In genomic region chr9:75264008-75264718, GRCm38 (mm10) we compare ENCODE assay signal across 12 mouse cellular contexts. TPM values are rescaled to one million over a fixed set of nuclear protein-coding genes. Genes with fewer than 3 reads are reported as not detected.
DNase-seq lines count a peak whose midpoint lies in the region; ATAC-seq and TF ChIP-seq lines count a peak whose summit lies in the region.
"Had no signal": no experiment of that assay in that cellular context is flagged by ENCODE, and none has a peak within 500 bp of the region (broad histone marks: within the 10 kb centered on the region; RNA-seq: fewer than 3 reads in every experiment).

No protein-coding gene starts in this region.

- in situ Hi-C loops in ES-E14 (cut with MboI; ENCODE audit: low sequenced_read_pairs in 2 of 2, unreplicated experiment in 2 of 2): no loop called here

- TF ChIP-seq CTCF in left cerebral cortex, adult 2 months (IDR thresholded peaks at IDR 0.05): no peak
- no peak for TF ChIP-seq CTCF in gastrocnemius, adult 2 months (IDR thresholded peaks at IDR 0.05)

- intact Hi-C loops in left cerebral cortex, adult 2 months (cut with DNase I): no loop called here
- intact Hi-C loops in gastrocnemius, adult 2 months (cut with DNase I): loop anchor here (5.0 kb wide), 1 partner anchor 37 kb away; no protein-coding TSS in a partner anchor

- no peak overlapping the region for H3K4me2 ChIP-seq in kidney, embryonic 14.5 days (replicated peaks; ENCODE audit: low read depth, low read length)

- ATAC-seq in kidney, embryonic 14.5 days (ENCODE audit: low FRiP score, low TSS enrichment): peak; percentile 45; the same call in 1 of the 2 replicates
- ATAC-seq: CD4-positive, CD25-positive, alpha-beta regulatory T cell, adult 4 months had no signal

- H3K9ac ChIP-seq in kidney, embryonic 14.5 days (ENCODE audit: low read depth, low read length): no peak overlapping the region
- no peak overlapping the region; the same call in 1 of the 2 replicates for H3K9ac ChIP-seq in ES-E14 (ENCODE audit: insufficient read depth, low read depth, low read length, poor library complexity, severe bottlenecking)

- no peaks in the 10 kb centered on the region for H3K36me3 ChIP-seq in kidney, embryonic 14.5 days (ENCODE audit: control insufficient read depth, insufficient read depth, low read length)
- no peaks in the 10 kb centered on the region for H3K36me3 ChIP-seq in ES-E14 (ENCODE audit: control insufficient read depth, insufficient read depth, low read length, poor library complexity, severe bottlenecking)

- H3K9me3 ChIP-seq in kidney, embryonic 14.5 days (ENCODE audit: control insufficient read depth, low read length): no peaks in the 10 kb centered on the region
- H3K9me3 ChIP-seq in ES-E14 (ENCODE audit: control insufficient read depth, insufficient read depth, low read depth, low read length): no peaks in the 10 kb centered on the region

- H3K27ac ChIP-seq in kidney, embryonic 14.5 days (ENCODE audit: low read depth, low read length): no peak overlapping the region
- peak overlapping the region; percentile 33 for H3K27ac ChIP-seq in ES-E14 (ENCODE audit: insufficient read depth, low read depth, low read length, poor library complexity, severe bottlenecking)
- no peak overlapping the region for H3K27ac ChIP-seq in left cerebral cortex, adult 2 months
- H3K27ac ChIP-seq in gastrocnemius, adult 2 months: no peak overlapping the region
- H3K27ac ChIP-seq: macrophage had no signal

- H3K27me3 ChIP-seq in kidney, embryonic 14.5 days (ENCODE audit: control insufficient read depth, insufficient read depth, low read length): no peaks in the 10 kb centered on the region

- H3K4me1 ChIP-seq in kidney, embryonic 14.5 days (ENCODE audit: control insufficient read depth, insufficient read depth, low read length): peaks cover 12% of the 10 kb centered on the region; the same call in 1 of the 2 replicates
- peaks cover 3 to 34% of the 10 kb centered on the region in 2 experiments; a peak in 3 of 4 replicates for H3K4me1 ChIP-seq in ES-E14 (ENCODE audit: control insufficient read depth in 2 of 2, insufficient read depth in 2 of 2, low read length in 2 of 2, poor library complexity in 1 of 2)

- DNase-seq in kidney, postnatal 25 days: no peak
- peak; percentile 41 for DNase-seq in ES-E14 (ENCODE audit: low read depth, low spot score)
- DNase-seq in large intestine, adult 2 months (ENCODE audit: low read depth, low spot score): peak; percentile 82
- DNase-seq in lung, postnatal 36 days: peak; percentile 86
- no peak for DNase-seq in left cerebral cortex, adult 2 months (ENCODE audit: extremely low spot score in 1 of 2, low spot score in 2 of 2)
- no peak for DNase-seq in gastrocnemius, adult 2 months
- no peak for DNase-seq in thymus, postnatal 0 days (ENCODE audit: low spot score)
- DNase-seq: adrenal gland, postnatal 25 days; kidney, adult 18-20 months had no signal

- H3K4me3 ChIP-seq in kidney, embryonic 14.5 days (ENCODE audit: low read length): no peak overlapping the region
- H3K4me3 ChIP-seq in ES-E14 (ENCODE audit: insufficient read depth in 1 of 2, low read depth in 1 of 2, low read length in 2 of 2, poor library complexity in 1 of 2, severe bottlenecking in 1 of 2): no peak overlapping the region
- no peak overlapping the region for H3K4me3 ChIP-seq in left cerebral cortex, adult 2 months
- no peak overlapping the region for H3K4me3 ChIP-seq in gastrocnemius, adult 2 months

- 58% methylated on average over 3 of the region's 3 CpGs for WGBS in kidney, embryonic 14.5 days
- 30% methylated on average over 3 of the region's 3 CpGs for WGBS in large intestine, adult 2 months

TF ChIP-seq in ES-E14, 5 proteins besides CTCF, POLR2A, EP300 and RAD21:
- TF ChIP-seq ZC3H11A (IDR thresholded peaks at IDR 0.05; ENCODE audit: borderline replicate concordance, low read depth, low read length) (no peak), CHD2 (IDR thresholded peaks at IDR 0.05; ENCODE audit: low read depth, low read length) (no peak), MAFK (IDR thresholded peaks at IDR 0.05; ENCODE audit: insufficient read depth, low read depth, low read length) (no peak), HCFC1 (IDR thresholded peaks at IDR 0.05; ENCODE audit: borderline replicate concordance, insufficient read depth, low read length) (no peak), ZNF384 (IDR thresholded peaks at IDR 0.05; ENCODE audit: low read depth, low read length) (no peak)

RNA-seq across cellular contexts. Expression of gene Myo5c, which starts 32.3 kb away (rescaled TPM):
- polyA plus RNA-seq in kidney, embryonic 14.5 days (2014; fragmentation: Nextera tagmentation; extraction: Ambion mirVana): 3.9 and 4.4 TPM in 2 replicates
- 7.5 and 7.6 TPM in 2 replicates for total RNA-seq in ES-E14 (2012; rRNA removed)
- polyA plus RNA-seq in large intestine, adult 2 months (2012; rRNA removed): 16.3 and 21.9 TPM in 2 replicates
- 1 to 10 TPM; 7.0 to 7.2 TPM for total RNA-seq in left cerebral cortex, adult 2 months (2021)
- 10 to 100 TPM; 10.8 to 13.6 TPM for total RNA-seq in gastrocnemius, adult 2 months (2021)
- polyA plus RNA-seq in thymus, postnatal 0 days (2015; fragmentation: Nextera tagmentation; extraction: Ambion mirVana): 0.44 and 0.98 TPM in 2 replicates
- polyA plus RNA-seq: macrophage had no signal

RNA-seq across cellular contexts. Expression of gene Gnb5, which starts 41.9 kb away (rescaled TPM):
- 22.1 and 27.9 TPM in 2 replicates for polyA plus RNA-seq in kidney, embryonic 14.5 days (2014; fragmentation: Nextera tagmentation; extraction: Ambion mirVana)
- total RNA-seq in ES-E14 (2012; rRNA removed): 5.7 and 6.7 TPM in 2 replicates
- polyA plus RNA-seq in large intestine, adult 2 months (2012; rRNA removed): 10.3 and 10.5 TPM in 2 replicates
- 100 to 1,000 TPM; 143 to 163 TPM for total RNA-seq in left cerebral cortex, adult 2 months (2021)
- 10 to 100 TPM in 1 of 2 experiments, 1 to 10 TPM in 1; 7.6 to 15.4 TPM for total RNA-seq in gastrocnemius, adult 2 months (2021)
- polyA plus RNA-seq in thymus, postnatal 0 days (2015; fragmentation: Nextera tagmentation; extraction: Ambion mirVana): 4.4 and 4.5 TPM in 2 replicates

Comparison
In these comparisons a context has a peak if more than half of its experiments do, and no peak if none do; other contexts are left out.
1. DNase-seq: peak in ES-E14 (single experiment), large intestine, adult 2 months (single experiment) and lung, postnatal 36 days (single experiment); none in kidney, postnatal 25 days (0 of 2), left cerebral cortex, adult 2 months (0 of 2), gastrocnemius, adult 2 months (single experiment) and thymus, postnatal 0 days (single experiment).
2. RNA of gene Gnb5, which starts 41.9 kb away (total RNA-seq): 143 to 163 TPM in left cerebral cortex, adult 2 months; 7.6 to 15.4 TPM in gastrocnemius, adult 2 months and 5.7 to 6.7 TPM in ES-E14; every median in the first group is over 4 times any median in the second.